Mouse (Mus musculus) kidney, postnatal 25 days (tissue): Measurements from ENCODE around the gene Ccnt1.
"Not testable (repeated sequence)": the region's sequence is repeated elsewhere in the genome, so short reads cannot be mapped to it uniquely, and the experiment has no call there.

Source experiments
- DNase-seq, 2 experiments: peaks; one replicate each; pipeline ENCODE4 v3.0.0; 2021; ENCODE audit warnings: mixed read lengths in 2 of 2

Ccnt1 gene

DNA sequence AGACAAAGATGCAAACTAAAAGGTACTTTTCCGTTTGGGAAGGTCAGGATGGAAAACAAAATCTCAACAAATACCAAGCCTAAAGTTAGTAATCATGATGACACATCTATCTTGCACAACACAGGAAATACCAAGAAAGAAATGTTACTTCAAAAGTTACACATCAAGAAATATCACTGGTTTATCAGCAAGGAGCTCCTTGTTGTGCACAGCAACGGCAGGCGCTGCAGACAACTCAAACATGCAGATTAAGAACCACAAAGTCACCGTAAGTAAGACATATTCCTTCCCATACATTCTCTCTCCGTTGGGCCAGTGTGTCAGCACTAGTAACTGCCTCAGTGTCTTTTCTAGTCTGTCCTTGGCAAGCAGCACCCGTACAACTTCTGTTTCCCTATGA is 29.7 kb downstream of the Ccnt1 start:
- DNase-seq = no peak

GRCm38 (mm10) chr15:98537923-98538322 is 32.8 kb downstream of the Ccnt1 start:
- no peak for DNase-seq

DNA sequence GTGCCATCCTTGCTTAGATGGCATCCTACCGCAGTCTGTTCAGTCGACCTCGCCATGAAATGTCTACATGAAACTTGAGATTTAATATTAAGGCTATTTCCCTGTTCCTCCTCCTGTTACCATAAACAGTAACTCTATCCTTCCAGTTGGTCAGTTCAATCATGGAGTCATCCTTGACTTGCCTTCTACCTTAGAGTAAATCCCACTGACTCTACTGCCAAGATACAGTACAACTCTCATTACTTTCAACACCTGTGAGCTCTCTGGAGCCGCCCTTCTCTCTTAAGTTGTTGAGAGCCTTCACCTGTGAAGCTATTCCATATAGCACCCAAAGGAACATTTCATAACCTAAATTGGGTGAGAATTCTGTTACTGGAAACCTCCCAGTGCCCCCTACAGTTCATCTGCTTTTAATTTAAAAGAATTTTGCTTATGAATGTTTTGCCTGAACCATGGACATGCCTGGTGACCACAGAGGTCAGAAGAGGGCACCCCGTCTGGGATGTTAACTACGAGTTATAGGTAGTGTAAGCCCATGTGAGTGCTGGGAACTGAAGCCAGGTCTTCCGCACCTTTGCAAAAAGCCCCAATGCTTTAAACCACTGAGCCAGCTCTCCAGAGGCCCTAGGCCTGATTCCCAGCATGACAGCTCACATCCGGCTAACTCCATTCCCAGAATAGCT is 33.8 kb downstream of the Ccnt1 start:
- no peak for DNase-seq

DNA sequence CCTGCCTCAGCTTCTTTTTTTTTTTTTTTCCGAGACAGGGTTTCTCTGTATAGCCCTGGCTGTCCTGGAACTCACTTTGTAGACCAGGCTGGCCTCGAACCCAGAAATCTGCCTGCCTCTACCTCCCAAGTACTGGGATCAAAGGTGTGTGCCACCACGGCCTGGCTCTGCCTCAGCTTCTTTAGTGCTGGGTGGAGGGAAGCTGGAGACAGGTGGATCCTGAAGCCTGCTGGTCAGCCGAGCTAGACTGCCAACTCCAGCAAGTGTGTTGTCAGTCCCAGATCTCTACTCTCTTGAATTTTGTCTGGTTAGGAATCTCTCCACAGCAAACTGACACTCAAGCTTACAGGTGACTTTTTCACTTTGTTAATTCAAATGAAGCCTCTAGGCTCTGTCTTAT is 34.8 kb downstream of the Ccnt1 start:
- no peak for DNase-seq

DNA sequence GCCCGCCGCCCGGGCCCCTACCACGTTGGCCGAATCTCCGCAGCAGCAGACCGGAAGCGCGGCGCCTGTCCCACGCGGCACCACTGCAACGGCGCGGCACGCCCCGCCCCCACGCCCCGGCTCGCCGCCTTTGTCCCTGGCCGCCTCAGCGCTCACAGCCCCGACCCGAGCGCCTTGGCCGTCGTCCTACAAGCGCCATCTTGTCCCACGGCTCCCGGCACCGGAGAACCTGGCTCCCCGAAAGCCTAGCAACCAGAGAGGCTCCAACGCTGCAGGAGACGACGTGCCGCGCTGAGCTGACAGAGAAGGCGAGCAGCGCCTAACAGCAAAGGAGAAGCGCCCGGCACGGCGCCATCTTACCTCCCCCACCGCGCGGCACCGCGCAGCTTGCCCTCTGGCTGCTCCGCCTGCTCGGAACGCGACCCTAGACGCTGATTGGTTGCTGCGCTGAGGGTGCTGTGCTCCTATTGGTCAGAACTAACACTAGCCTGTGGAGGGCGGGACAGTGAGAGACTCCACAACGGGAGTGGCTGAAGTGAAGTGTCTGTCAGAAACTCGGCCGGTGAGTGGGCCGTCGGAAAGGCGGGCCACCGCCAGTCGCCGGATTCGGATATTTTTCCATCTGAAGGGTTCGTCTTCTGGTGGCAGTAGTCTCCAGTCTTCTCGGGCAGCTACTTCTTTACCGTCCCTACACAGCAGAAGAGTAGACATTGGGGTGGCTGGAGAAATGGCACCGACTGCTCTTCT is 36.7 kb downstream of the Ccnt1 start, which contains the start of gene Kansl2:
Gene Kansl2 (minus strand): TSS at position 384 of the 747 bp plus-strand sequence.
- DNase-seq = peak; percentile 97 to 99

DNA sequence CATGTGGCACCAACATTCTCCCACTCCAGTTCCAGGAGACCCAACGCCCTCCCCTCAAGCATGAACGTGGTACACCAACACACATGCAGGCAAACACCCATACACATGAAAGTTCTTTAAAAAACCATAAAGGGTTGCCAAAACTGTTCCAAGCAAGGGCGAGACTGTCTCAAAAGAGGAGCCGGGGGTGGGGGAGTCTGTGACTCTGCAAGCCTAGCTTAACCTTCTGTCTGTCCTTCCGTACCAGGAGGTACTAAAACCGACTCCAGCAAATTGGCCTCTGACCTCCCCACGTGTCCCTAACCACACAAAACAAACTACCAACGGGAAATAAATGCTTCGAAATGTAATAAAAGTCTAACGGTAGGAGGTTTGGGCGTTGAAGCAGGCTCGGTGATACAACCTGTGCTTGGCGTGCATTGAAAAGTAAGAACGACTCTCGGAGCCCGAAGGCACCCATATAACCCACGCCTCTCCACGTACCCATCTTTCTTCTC is 37.6 kb downstream of the Ccnt1 start:
- DNase-seq = no peak

- no peak for DNase-seq
These were observed 38.4 kb downstream of the Ccnt1 start for GRCm38 (mm10) chr15:98532281-98532680.

- no peak for DNase-seq
These were observed 42.6 kb downstream of the Ccnt1 start for GRCm38 (mm10) chr15:98528066-98528563.

- DNase-seq = no peak
These were observed 43.5 kb downstream of the Ccnt1 start for GRCm38 (mm10) chr15:98527056-98527771.

DNA sequence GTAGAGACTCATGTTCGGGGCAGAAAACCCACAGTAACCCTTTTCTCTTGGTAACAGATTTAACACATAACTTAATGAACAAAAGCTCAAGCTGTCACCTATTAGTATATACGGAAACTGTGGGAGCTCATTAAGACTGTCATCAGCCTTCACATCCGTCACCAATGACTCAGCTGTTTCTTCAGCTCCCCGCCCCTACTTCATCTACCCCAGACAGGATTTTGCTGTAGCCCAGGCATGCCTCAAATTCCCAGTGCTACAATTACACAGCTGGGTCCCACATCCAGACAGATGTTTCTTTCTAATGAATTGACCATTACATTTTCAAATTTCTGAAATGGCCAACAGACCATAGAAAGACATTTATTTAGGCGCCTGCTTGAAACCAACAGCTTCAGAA is 44.7 kb downstream of the Ccnt1 start:
- DNase-seq = no peak

- DNase-seq = no peak
These were observed 49.5 kb downstream of the Ccnt1 start for GRCm38 (mm10) chr15:98521245-98521644.

DNA sequence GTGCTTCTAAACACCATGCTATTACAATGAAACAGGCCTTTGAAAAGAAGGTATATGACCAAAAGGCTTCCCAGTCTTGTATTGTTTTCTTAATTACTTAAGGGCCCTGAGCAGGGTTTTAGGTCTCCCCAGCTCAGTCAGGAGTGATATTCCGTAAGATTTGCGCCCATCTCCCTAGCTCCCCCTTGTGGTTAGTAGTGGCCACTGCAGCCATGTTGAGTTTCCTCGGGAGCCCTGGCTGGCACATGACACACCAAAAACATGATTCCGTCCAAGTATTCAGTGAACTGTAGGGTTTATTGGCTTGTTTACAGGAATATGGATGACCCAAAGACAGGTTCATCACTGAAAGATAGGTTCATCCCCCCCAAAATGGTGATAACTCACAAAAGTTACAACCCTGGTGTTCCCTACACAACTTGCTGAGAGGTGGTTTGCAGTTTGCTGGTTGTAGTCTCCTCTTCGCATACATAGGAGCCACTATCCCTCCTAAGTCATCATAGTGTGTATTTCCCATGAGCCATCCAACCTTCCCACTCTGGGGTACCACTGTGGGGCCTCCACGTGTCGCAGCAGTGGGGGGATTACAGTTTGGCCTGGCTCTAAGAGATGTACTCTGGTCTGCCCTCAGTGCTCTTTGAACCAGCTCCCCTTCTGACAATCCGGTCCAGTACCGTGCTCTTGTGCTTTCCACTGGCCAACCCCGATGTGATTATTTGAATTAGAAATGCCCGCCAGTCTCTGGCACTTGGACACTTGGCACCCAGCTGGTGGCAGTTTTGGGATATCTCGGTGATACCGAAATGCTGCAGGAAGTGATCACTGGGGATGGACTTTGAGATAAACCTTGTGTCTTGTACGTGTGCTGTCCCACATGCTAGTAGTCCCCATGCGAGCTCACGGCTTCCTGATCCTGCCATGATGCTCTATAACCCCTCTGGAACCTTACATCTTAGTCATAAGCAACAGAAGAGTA is 53.1 kb downstream of the Ccnt1 start:
- DNase-seq = peak; percentile 53 to 67

DNA sequence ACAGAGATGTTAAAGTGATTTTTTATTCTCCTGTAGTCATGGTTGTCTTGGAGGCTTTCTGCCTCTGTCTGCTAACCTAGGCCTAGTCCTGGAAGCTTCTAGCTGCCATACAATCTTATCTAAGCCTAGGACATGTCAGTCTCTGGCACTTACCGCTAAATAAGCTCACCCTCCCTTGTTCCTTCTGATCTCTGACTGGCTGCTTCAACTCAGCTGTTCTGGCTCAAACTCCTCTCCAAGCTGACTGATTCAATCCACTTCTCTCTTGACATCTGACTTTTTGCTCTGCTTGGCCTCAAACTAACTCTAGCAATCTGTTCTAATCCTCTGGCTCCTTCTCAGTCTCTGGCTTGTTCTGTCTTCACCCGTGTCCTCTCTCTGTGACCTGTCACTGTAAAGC is 55.9 kb downstream of the Ccnt1 start:
- DNase-seq = not testable (repeated sequence)

DNA sequence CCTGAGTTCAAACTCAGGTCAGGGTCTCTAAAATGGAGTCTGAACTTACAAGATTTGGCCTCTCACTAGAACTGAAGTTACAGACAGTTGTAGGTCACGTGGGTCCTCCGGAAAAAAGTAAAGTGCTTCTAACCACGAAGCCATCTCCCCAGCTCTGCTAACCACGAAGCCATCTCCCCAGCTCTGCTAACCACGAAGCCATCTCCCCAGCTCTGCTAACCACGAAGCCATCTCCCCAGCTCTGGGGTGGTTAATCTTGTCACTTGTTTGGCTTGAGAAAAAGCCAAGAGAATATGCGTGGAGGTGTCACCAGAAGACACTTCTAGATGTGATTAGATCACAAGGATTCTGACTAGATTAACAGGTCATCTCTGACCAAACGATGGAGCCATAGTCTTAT is 56.6 kb downstream of the Ccnt1 start:
- no peak for DNase-seq

GRCm38 (mm10) chr15:98513676-98514075 is 57.0 kb downstream of the Ccnt1 start:
- DNase-seq = not testable (repeated sequence)

DNA sequence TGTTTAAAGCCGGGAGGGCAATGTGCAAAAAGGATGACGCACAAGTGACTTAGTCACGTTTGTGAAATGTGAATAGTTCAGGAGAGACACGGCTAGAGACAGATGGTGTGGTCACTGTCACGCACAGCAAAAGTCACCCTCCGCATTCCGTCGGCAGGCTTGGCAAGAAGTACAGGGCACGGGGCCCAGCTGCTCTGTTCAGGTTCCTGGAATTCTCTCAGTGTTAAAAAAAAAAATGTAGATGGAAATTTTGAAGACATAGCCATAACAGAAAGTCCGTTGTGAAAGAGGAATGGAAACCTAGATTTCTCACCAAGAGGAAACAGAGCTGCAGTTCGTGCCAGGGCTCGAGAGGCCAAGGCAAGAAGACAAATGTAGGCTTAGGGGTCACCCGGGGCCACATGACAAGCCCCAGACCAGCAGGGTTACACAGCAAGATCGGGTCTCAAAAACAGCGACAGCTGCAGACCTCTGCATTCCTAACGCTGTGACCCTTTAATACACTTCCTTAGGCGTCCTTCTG is 57.9 kb downstream of the Ccnt1 start:
- DNase-seq = peak; percentile 68 to 83

GRCm38 (mm10) chr15:98512232-98512631 is 58.5 kb downstream of the Ccnt1 start:
- DNase-seq = no peak

DNA sequence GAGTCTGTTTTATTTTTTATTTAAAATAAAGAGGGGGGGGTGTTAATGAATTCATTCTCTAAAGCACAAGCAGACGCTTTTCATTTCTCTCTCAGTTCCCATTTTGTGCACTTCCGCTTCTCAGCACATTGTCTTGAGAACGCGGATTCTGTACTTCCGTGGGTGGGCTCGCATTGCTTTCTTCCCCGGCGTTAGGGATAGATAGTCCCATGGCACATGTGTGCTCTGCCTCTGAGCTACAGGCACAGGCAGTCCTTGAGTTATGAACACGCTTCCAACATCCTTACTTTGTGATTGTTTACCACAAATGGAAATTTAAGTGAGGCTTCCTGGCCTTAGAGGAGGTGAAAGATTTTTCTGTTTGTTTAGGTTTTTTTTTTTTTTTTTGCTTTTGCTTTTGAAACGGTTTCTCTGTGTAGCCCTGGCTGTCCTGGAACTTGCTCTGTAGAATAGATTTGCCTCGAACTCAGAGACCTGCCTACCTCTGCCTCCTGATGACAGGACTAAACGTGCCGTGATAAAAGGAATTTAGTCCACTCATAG is 59.3 kb downstream of the Ccnt1 start:
- peak in 1 of 2 experiments; percentile 46 for DNase-seq

DNA sequence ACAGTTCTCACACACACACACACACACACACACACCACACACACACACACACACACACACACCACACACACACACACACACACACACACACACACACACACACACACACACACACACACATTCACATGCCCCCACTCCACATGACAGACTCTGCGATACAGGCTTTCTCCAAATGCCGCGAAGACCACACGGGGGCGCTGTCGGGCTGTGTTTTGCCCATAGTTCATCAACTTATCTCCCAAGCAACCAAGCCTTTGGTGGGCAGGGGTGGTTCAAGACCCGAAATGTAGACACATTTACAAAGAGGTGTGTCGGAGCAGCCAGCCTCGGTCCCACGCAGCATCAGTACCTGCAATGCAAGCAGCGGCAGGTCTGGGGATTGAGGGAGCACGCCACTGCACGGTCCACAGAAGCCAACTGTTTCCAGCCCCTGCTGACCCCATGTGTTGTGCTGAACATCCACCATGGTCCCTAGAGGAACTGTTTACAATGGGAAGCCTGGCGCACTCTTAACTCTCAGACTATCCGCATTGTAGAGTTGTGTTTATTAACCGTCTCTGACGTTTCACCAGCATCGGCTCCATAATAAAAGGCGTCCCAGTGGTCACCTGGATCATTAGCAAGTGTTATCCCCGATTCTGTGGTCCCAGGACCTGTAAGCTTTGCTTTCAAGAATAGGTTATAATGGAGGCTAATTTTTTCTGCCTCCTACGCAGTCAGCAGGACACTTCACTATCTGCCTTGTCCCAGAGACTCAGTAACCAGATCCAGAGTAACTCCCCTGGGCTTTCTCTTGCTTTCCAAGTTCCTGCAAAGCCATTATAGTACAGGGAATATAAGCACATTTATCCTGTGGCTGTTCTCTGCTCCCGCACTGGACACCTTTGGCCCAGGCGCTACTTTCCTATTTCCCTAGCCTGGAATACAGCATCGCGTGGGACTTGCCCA is 60.0 kb downstream of the Ccnt1 start:
- DNase-seq = peak; percentile 66 to 84

DNA sequence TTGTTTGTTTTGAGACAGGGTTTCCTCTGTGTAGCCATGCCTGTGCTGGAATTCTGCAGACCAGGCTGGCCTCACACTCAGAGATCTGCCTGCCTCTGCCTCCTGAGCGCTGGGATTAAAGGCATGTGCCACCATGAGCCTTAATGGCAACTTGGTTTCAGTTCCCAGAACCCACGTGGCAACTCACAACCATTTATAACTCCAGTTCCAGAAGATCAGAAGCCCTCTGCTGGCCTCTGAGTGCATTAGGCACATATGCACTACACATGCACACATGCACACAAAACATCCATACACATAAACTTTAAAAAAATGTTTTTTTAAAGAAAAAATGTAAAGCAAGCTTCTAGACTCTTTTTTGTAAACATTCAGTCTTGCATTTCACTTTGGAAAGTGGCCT is 61.3 kb downstream of the Ccnt1 start:
- no peak for DNase-seq
